Mouse (Mus musculus): ENCODE measurements at regions not wholly inside any gene's neighbourhood (a gene's known extent, or its start where the extent isn't known, plus 50 kb on each side); places are given as distances from the start of the nearest gene placed in this dataset.

- TF ChIP-seq CTCF (IDR thresholded peaks at IDR 0.05; ENCODE audit: low read depth, low read length) (no peak), GATA1 (IDR thresholded peaks at IDR 0.05; ENCODE audit: borderline replicate concordance, low read length) (no peak), POLR2AphosphoS5 (IDR thresholded peaks at IDR 0.05; ENCODE audit: insufficient replicate concordance, low read depth, low read length) (no peak)
Observed at GRCm38 (mm10) chr9:103867433-103868209, 106.0 kb upstream of the Tmem108 start.

Data from G1E (cell line).